Mouse (Mus musculus): ENCODE data around the gene Rnf208.

DNA sequence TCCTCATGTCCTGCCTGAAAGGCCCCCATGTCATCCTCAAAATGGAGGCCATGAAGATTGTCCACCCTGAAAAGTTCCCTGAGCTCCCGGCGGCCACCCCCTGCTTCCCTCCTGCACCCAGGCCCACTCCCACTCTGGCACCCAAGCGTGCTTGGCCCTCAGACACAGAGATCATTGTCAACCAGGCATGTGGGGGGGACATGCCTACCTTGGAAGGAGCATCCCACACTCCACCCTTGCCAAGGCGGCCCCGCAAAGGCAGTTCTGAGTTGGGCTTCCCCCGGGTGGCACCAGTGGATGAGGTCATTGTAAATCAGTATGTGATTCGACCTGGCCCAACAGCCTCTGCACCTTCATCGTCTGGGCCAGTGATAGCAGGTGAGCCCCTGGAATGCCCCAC lies 1.3 kb downstream of the Rnf208 start:
- TF ChIP-seq CTCF (conservative IDR thresholded peaks at IDR 0.05; ENCODE audit: insufficient read depth, insufficient read length, low read depth, low read length) (no peak), POLR2A (IDR thresholded peaks at IDR 0.05; ENCODE audit: low read depth, low read length) (no peak)

Measured in kidney, adult 2 months (tissue).